Mouse (Mus musculus): ENCODE measurements around the gene Olfr1419. TPM values are rescaled to one million over a fixed set of nuclear protein-coding genes. Genes with fewer than 3 reads are reported as not detected.

Olfr1419 gene
- polyA plus RNA-seq, 1 experiment: not detected

DNA sequence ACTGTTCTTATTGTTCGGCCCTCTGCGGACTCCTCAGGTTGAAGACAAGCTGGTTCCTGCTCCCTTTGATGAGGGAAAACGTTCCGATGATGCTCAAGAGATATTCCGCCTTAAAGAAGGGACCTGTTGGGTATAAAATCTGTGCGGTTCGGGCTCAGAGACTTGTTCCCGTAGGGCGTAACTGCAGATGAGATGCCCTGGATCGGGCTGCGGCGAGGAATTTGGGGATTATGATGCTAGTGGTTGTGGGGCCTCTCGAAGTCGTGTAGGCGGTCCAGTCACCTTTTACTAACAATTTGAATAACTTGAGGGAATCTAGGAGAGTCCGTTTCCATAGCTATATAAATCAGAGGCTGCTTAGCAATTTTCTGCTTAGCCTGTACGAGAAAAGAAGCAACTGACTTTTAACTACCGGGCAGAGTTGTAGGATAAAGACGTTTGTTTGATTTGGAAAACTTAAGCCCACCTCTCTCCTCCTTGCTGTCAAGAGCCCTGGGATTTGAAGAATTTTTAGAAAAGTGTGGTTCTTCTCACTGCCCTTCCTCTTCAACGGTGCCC lies 55.7 kb downstream of the Olfr1419 start, which contains the start of gene Stx3:
Gene Stx3, minus strand, starts transcription at position 261 of the 558 bp plus-strand sequence.
- under 1% methylated on average over 20 of the region's 20 CpGs for WGBS
- DNase-seq (ENCODE audit: low read depth, low spot score): no peak

Other genes with a start within 250 kb of the Olfr1419 start
- not detected in 2 replicates for gene Ms4a3, start 234.3 kb downstream of the Olfr1419 start, polyA plus RNA-seq (2012; rRNA removed)
- gene Oosp2, start 214.5 kb downstream of the Olfr1419 start, polyA plus RNA-seq (2012; rRNA removed): not detected in 2 replicates
- 0.43 TPM in 1 of 2 replicates, not detected in the other for gene Oosp1, start 184.0 kb downstream of the Olfr1419 start, polyA plus RNA-seq (2012; rRNA removed)
- not detected in 2 replicates for gene Oosp3, start 178.1 kb downstream of the Olfr1419 start, polyA plus RNA-seq (2012; rRNA removed)
- 0.10 and 0.51 TPM in 2 replicates for gene Gif, start 127.6 kb downstream of the Olfr1419 start, polyA plus RNA-seq (2012; rRNA removed)
- 14.7 and 15.7 TPM in 2 replicates for gene Mrpl16, start 104.7 kb downstream of the Olfr1419 start, polyA plus RNA-seq (2012; rRNA removed)
- 24.8 and 30.6 TPM in 2 replicates for gene Stx3, start 55.7 kb downstream of the Olfr1419 start, polyA plus RNA-seq (2012; rRNA removed)
- not detected in 2 replicates for gene Olfr1417, start 35.9 kb downstream of the Olfr1419 start, polyA plus RNA-seq (2012; rRNA removed)
- gene Olfr1418, start 14.0 kb downstream of the Olfr1419 start, polyA plus RNA-seq (2012; rRNA removed): not detected in 2 replicates
- gene Olfr1420, start 11.5 kb upstream of the Olfr1419 start, polyA plus RNA-seq (2012; rRNA removed): not detected in 2 replicates
- 10.4 and 16.4 TPM in 2 replicates for gene Patl1, start 37.3 kb upstream of the Olfr1419 start, polyA plus RNA-seq (2012; rRNA removed)
- 22.0 and 29.3 TPM in 2 replicates for gene Osbp, start 90.8 kb upstream of the Olfr1419 start, polyA plus RNA-seq (2012; rRNA removed)
- not detected in 2 replicates for gene Olfr1423, start 166.2 kb upstream of the Olfr1419 start, polyA plus RNA-seq (2012; rRNA removed)
- not detected in 2 replicates for gene Olfr1424, start 187.6 kb upstream of the Olfr1419 start, polyA plus RNA-seq (2012; rRNA removed)
- gene Olfr1425, start 202.6 kb upstream of the Olfr1419 start, polyA plus RNA-seq (2012; rRNA removed): not detected in 2 replicates
- gene Olfr1426, start 216.9 kb upstream of the Olfr1419 start, polyA plus RNA-seq (2012; rRNA removed): not detected in 2 replicates
- not detected in 2 replicates for gene Olfr1427, start 228.2 kb upstream of the Olfr1419 start, polyA plus RNA-seq (2012; rRNA removed)
- not detected in 2 replicates for gene Olfr1428, start 240.8 kb upstream of the Olfr1419 start, polyA plus RNA-seq (2012; rRNA removed)
- not detected in 2 replicates for gene Olfr76, start 248.1 kb upstream of the Olfr1419 start, polyA plus RNA-seq (2012; rRNA removed)